28 mouse cellular contexts compared by ENCODE assay signal in the genomic region with DNA sequence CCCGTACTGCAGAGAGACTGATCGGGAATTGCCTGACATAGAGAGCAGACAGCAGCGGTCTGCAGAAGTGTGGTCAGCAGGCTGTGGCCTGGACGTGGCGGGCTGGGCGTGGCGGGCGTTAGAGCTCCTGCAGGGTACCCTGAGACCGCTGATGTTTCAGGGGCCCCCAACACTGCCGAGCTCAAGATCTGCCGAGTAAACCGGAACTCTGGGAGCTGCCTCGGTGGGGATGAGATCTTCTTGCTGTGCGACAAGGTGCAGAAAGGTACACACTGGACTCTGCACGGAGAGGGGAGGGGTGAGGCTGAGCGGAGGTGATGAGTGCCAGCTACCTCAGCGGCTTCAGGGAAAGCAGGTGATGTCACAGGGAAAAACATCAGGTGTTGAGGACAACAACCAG. TPM values are rescaled to one million over a fixed set of nuclear protein-coding genes. Genes with fewer than 3 reads are reported as not detected.
A peak's percentile ranks its signal among the peaks of the same experiment; 100 is the strongest.
DNase-seq lines count a peak whose midpoint lies in the region; ATAC-seq and TF ChIP-seq lines count a peak whose summit lies in the region.
"Had no signal": no experiment of that assay in that cellular context is flagged by ENCODE, and none has a peak within 500 bp of the region (broad histone marks: within the 10 kb centered on the region; RNA-seq: fewer than 3 reads in every experiment).

No protein-coding gene starts in this region.

- H3K9me3 ChIP-seq in heart, embryonic 12.5 days (replicated peaks): no peaks in the 10 kb centered on the region
- H3K9me3 ChIP-seq in heart, embryonic 15.5 days (replicated peaks): no peaks in the 10 kb centered on the region
- no peaks in the 10 kb centered on the region for H3K9me3 ChIP-seq in E14TG2a.4 (ENCODE audit: low read length)
- H3K9me3 ChIP-seq: embryonic facial prominence, embryonic 10.5 days; embryonic facial prominence, embryonic 13.5 days; forebrain, embryonic 12.5 days; forebrain, embryonic 15.5 days; hindbrain, embryonic 10.5 days; hindbrain, embryonic 13.5 days; intestine, embryonic 15.5 days; kidney, embryonic 15.5 days had no signal

- no peak for TF ChIP-seq CTCF in E14TG2a.4 (conservative IDR thresholded peaks at IDR 0.05; ENCODE audit: low read length)

- H3K4me3 ChIP-seq in heart, embryonic 12.5 days: no peak overlapping the region
- no peak overlapping the region for H3K4me3 ChIP-seq in heart, embryonic 15.5 days
- H3K4me3 ChIP-seq in E14TG2a.4 (replicated peaks; ENCODE audit: low read length): peak overlapping the region; percentile 62
- H3K4me3 ChIP-seq: embryonic facial prominence, embryonic 10.5 days; embryonic facial prominence, embryonic 13.5 days; erythroblast, embryonic 14.5 days; forebrain, embryonic 12.5 days; forebrain, embryonic 15.5 days; hindbrain, embryonic 10.5 days; hindbrain, embryonic 13.5 days; intestine, embryonic 15.5 days; kidney, embryonic 15.5 days had no signal

- H3K27me3 ChIP-seq in heart, embryonic 12.5 days (replicated peaks): no peaks in the 10 kb centered on the region
- no peaks in the 10 kb centered on the region for H3K27me3 ChIP-seq in heart, embryonic 15.5 days
- H3K27me3 ChIP-seq in E14TG2a.4 (ENCODE audit: insufficient read depth, low read length): no peaks in the 10 kb centered on the region
- H3K27me3 ChIP-seq: CH12.LX; embryonic facial prominence, embryonic 13.5 days; forebrain, embryonic 12.5 days; forebrain, embryonic 15.5 days; hindbrain, embryonic 13.5 days; intestine, embryonic 15.5 days; kidney, embryonic 15.5 days had no signal

- peaks cover 44% of the 10 kb centered on the region for H3K4me1 ChIP-seq in heart, embryonic 12.5 days (replicated peaks)
- peaks cover 40% of the 10 kb centered on the region for H3K4me1 ChIP-seq in heart, embryonic 15.5 days (replicated peaks)
- peaks cover 48% of the 10 kb centered on the region for H3K4me1 ChIP-seq in E14TG2a.4 (replicated peaks; ENCODE audit: low read depth, low read length)

- WGBS in heart, embryonic 12.5 days: 80% methylated on average over 17 of the region's 17 CpGs
- WGBS in heart, embryonic 15.5 days: 75% methylated on average over 17 of the region's 17 CpGs

- peak overlapping the region; percentile 34; the same call in 1 of the 2 replicates for H3K9ac ChIP-seq in heart, embryonic 12.5 days
- no peak overlapping the region for H3K9ac ChIP-seq in heart, embryonic 15.5 days
- H3K9ac ChIP-seq: forebrain, embryonic 12.5 days; forebrain, embryonic 15.5 days; hindbrain, embryonic 13.5 days; intestine, embryonic 15.5 days; kidney, embryonic 15.5 days had no signal

- H3K27ac ChIP-seq in heart, embryonic 12.5 days (ENCODE audit: poor library complexity, severe bottlenecking): peak overlapping the region; percentile 26
- 0 out of 2 replicates have a peak overlapping the region, but pooled peaks have one; percentile 8 for H3K27ac ChIP-seq in heart, embryonic 15.5 days
- H3K27ac ChIP-seq: embryonic facial prominence, embryonic 10.5 days; embryonic facial prominence, embryonic 13.5 days; forebrain, embryonic 12.5 days; forebrain, embryonic 15.5 days; hindbrain, embryonic 10.5 days; hindbrain, embryonic 13.5 days; intestine, embryonic 15.5 days had no signal

- ATAC-seq in heart, embryonic 12.5 days (ENCODE audit: insufficient number of reproducible peaks, low FRiP score): no peak
- no peak for ATAC-seq in heart, embryonic 15.5 days (replicated peaks; ENCODE audit: insufficient number of reproducible peaks, insufficient read depth, low FRiP score, low read depth)
- ATAC-seq: forebrain, embryonic 15.5 days; hindbrain, embryonic 16.5 days; intestine, embryonic 15.5 days had no signal

- DNase-seq in heart, adult 11 months: peak; percentile 91
- no peak for DNase-seq in heart, postnatal 14 days
- DNase-seq in heart, postnatal 10 days: no peak
- DNase-seq in heart, postnatal 4 days: no peak
- no peak for DNase-seq in c-Kit-positive CD71-positive TER-119-positive erythroid progenitor cells, embryonic 14.5 days (ENCODE audit: low spot score)
- DNase-seq: adrenal gland, postnatal 14 days; B cell, adult 2 months; cerebellum, adult 2 months; cerebellum, adult 9-11 months; embryo, embryonic 11 days; gastrocnemius, postnatal 10 days; gastrocnemius, postnatal 36 days; kidney, adult 11 months; kidney, adult 8-10 months had no signal

- H3K36me3 ChIP-seq in heart, embryonic 12.5 days: peaks cover 75% of the 10 kb centered on the region
- peaks cover 60% of the 10 kb centered on the region for H3K36me3 ChIP-seq in heart, embryonic 15.5 days
- H3K36me3 ChIP-seq in E14TG2a.4 (ENCODE audit: insufficient read depth, low read length): peaks cover 76% of the 10 kb centered on the region

- intact Hi-C loops in heart, postnatal 14 days (cut with DNase I): no loop called here
- intact Hi-C loops in heart, postnatal 10 days (cut with DNase I): no loop called here

- 0 out of 2 replicates have a peak overlapping the region, but pooled peaks have one; percentile 11 for H3K4me2 ChIP-seq in heart, embryonic 12.5 days
- no peak overlapping the region for H3K4me2 ChIP-seq in heart, embryonic 15.5 days
- H3K4me2 ChIP-seq: embryonic facial prominence, embryonic 13.5 days; forebrain, embryonic 12.5 days; forebrain, embryonic 15.5 days; hindbrain, embryonic 13.5 days; intestine, embryonic 15.5 days; kidney, embryonic 15.5 days had no signal

RNA-seq across cellular contexts. Expression of a gene that starts 3.7 kb away (rescaled TPM):
- total RNA-seq in heart, postnatal 14 days (2021): 10 to 100 TPM; 25.8 to 29.9 TPM
- 41.3 and 42.5 TPM in 2 replicates for polyA plus RNA-seq in heart, embryonic 12.5 days (2016; fragmentation: Nextera tagmentation; extraction: Ambion mirVana)
- total RNA-seq in heart, postnatal 10 days (2021): 10 to 100 TPM; 32.6 to 38.2 TPM
- polyA plus RNA-seq in heart, embryonic 15.5 days (2015; fragmentation: Nextera tagmentation; extraction: Ambion mirVana): 33.2 and 46.7 TPM in 2 replicates
- 10 to 100 TPM; 33.0 to 38.6 TPM for total RNA-seq in heart, postnatal 4 days (2021)

RNA-seq across cellular contexts. Expression of a gene that starts 22.5 kb away (rescaled TPM):
- total RNA-seq in heart, postnatal 14 days (2021): 10 to 100 TPM; 32.7 to 33.8 TPM
- 25.5 and 28.1 TPM in 2 replicates for polyA plus RNA-seq in heart, embryonic 12.5 days (2016; fragmentation: Nextera tagmentation; extraction: Ambion mirVana)
- 10 to 100 TPM; 44.2 to 49.6 TPM for total RNA-seq in heart, postnatal 10 days (2021)
- 20.6 and 33.5 TPM in 2 replicates for polyA plus RNA-seq in heart, embryonic 15.5 days (2015; fragmentation: Nextera tagmentation; extraction: Ambion mirVana)
- 10 to 100 TPM; 40.2 to 42.2 TPM for total RNA-seq in heart, postnatal 4 days (2021)

RNA-seq across cellular contexts. Expression of a gene that starts 31.0 kb away (rescaled TPM):
- total RNA-seq in heart, postnatal 14 days (2021): 10 to 100 TPM; 28.4 to 30.8 TPM
- 31.5 and 36.1 TPM in 2 replicates for polyA plus RNA-seq in heart, embryonic 12.5 days (2016; fragmentation: Nextera tagmentation; extraction: Ambion mirVana)
- total RNA-seq in heart, postnatal 10 days (2021): 10 to 100 TPM; 34.2 to 43.5 TPM
- polyA plus RNA-seq in heart, embryonic 15.5 days (2015; fragmentation: Nextera tagmentation; extraction: Ambion mirVana): 29.6 and 35.3 TPM in 2 replicates
- 10 to 100 TPM; 38.3 to 49.2 TPM for total RNA-seq in heart, postnatal 4 days (2021)

RNA-seq across cellular contexts. Expression of a gene that starts 39.3 kb away (rescaled TPM):
- 10 to 100 TPM; 50.8 to 51.8 TPM for total RNA-seq in heart, postnatal 14 days (2021)
- polyA plus RNA-seq in heart, embryonic 12.5 days (2016; fragmentation: Nextera tagmentation; extraction: Ambion mirVana): 102 and 110 TPM in 2 replicates
- total RNA-seq in heart, postnatal 10 days (2021): 10 to 100 TPM; 63.6 to 76.0 TPM
- 89.7 and 96.1 TPM in 2 replicates for polyA plus RNA-seq in heart, embryonic 15.5 days (2015; fragmentation: Nextera tagmentation; extraction: Ambion mirVana)
- total RNA-seq in heart, postnatal 4 days (2021): 10 to 100 TPM; 92.4 to 94.5 TPM

RNA-seq across cellular contexts. Expression of a gene that starts 47.5 kb away (rescaled TPM):
- total RNA-seq in heart, postnatal 14 days (2021): 10 to 100 TPM; 35.9 to 37.2 TPM
- polyA plus RNA-seq in heart, embryonic 12.5 days (2016; fragmentation: Nextera tagmentation; extraction: Ambion mirVana): 30.6 and 32.8 TPM in 2 replicates
- 10 to 100 TPM; 41.3 to 47.8 TPM for total RNA-seq in heart, postnatal 10 days (2021)
- 23.7 and 29.6 TPM in 2 replicates for polyA plus RNA-seq in heart, embryonic 15.5 days (2015; fragmentation: Nextera tagmentation; extraction: Ambion mirVana)
- 10 to 100 TPM; 39.8 to 40.0 TPM for total RNA-seq in heart, postnatal 4 days (2021)
